Mouse (Mus musculus) CH12.LX (cell line): ENCODE results near the gene Sorcs1. TPM values are rescaled to one million over a fixed set of nuclear protein-coding genes. Genes with fewer than 3 reads are reported as not detected.

Source experiments
- DNase-seq: peaks from one replicate; pipeline ENCODE4 v3.0.0-alpha.2; 2013; ENCODE audit errors: extremely low read depth
- H3K27ac ChIP-seq: 2 replicates; pipeline ENCODE4 v1.5.1; 2012; ENCODE audit warnings: low read depth, mild to moderate bottlenecking, control low read depth, moderate library complexity; ENCODE audit not compliant: insufficient read depth
- H3K27me3 ChIP-seq: replicated peaks from 2 replicates; pipeline ENCODE3; 2012; ENCODE audit warnings: inconsistent platforms
- H3K36me3 ChIP-seq, 2 experiments: replicated peaks in 1 of 2; 2 replicates each; pipeline versions ENCODE3 to v1.6.1; 2012; ENCODE audit warnings: inconsistent platforms in 1 of 2, low read length in 1 of 2, mild to moderate bottlenecking in 1 of 2, mixed read lengths in 1 of 2, moderate library complexity in 1 of 2; ENCODE audit not compliant: control insufficient read depth in 1 of 2, insufficient read depth in 1 of 2
- H3K4me1 ChIP-seq, 2 experiments: 2 replicates each; pipeline ENCODE4 v1.6.1; 2012; ENCODE audit warnings: inconsistent platforms in 1 of 2, moderate library complexity in 1 of 2; ENCODE audit not compliant: insufficient read depth in 2 of 2, control insufficient read depth in 1 of 2
- H3K4me2 ChIP-seq: 2 replicates; pipeline ENCODE4 v1.6.1; 2012; ENCODE audit warnings: low read depth, mild to moderate bottlenecking, control low read depth; ENCODE audit not compliant: poor library complexity, insufficient read depth, severe bottlenecking
- H3K4me3 ChIP-seq, 3 experiments: fragments of 150-350 bp in 1 of 3; sonication (generic) in 1 of 3; replicated peaks in 1 of 3; 2 replicates each; pipeline versions ENCODE3 to v1.5.1; 2011 to 2012; ENCODE audit warnings: low read depth in 2 of 3, low read length in 2 of 3, mild to moderate bottlenecking in 2 of 3, moderate library complexity in 2 of 3, control low read depth in 1 of 3, improper control_type of control experiment in 1 of 3, inconsistent platforms in 1 of 3, mixed read lengths in 1 of 3; ENCODE audit not compliant: poor library complexity in 1 of 3
- H3K79me2 ChIP-seq: replicated peaks from 2 replicates; pipeline ENCODE4 v1.6.1; 2012; ENCODE audit warnings: mild to moderate bottlenecking, moderate library complexity; ENCODE audit not compliant: control insufficient read depth, poor library complexity, insufficient read depth, severe bottlenecking; ENCODE audit errors: extremely low read depth
- H3K9ac ChIP-seq: 2 replicates; pipeline ENCODE4 v1.6.1; 2012; ENCODE audit warnings: low read depth, mild to moderate bottlenecking, control low read depth, moderate library complexity; ENCODE audit not compliant: insufficient read depth
- H3K9me3 ChIP-seq: replicated peaks from 2 replicates; pipeline ENCODE3; 2012; ENCODE audit warnings: low read length, inconsistent platforms, mixed read lengths
- BHLHE40 ChIP-seq: IDR thresholded peaks from 2 replicates; pipeline ENCODE4 v1.6.1; 2011; ENCODE audit warnings: mild to moderate bottlenecking, low read depth, low read length, improper control_type of control experiment
- CHD2 ChIP-seq: IDR thresholded peaks from 2 replicates; pipeline ENCODE4 v1.6.1; 2011; ENCODE audit warnings: low read length, improper control_type of control experiment
- CTCF ChIP-seq, 2 experiments: IDR thresholded peaks in 1 of 2; conservative IDR thresholded peaks in 1 of 2; 2 replicates each; pipeline ENCODE4 v1.5.1; 2011 to 2012; ENCODE audit warnings: low read depth in 2 of 2, low read length in 2 of 2, improper control_type of control experiment in 1 of 2, inconsistent platforms in 1 of 2, mild to moderate bottlenecking in 1 of 2, moderate library complexity in 1 of 2
- E2F4 ChIP-seq: IDR thresholded peaks from 2 replicates; pipeline ENCODE4 v1.6.1; 2011; ENCODE audit warnings: low read depth, low read length, improper control_type of control experiment; ENCODE audit not compliant: insufficient replicate concordance
- ELF1 ChIP-seq: IDR thresholded peaks from 2 replicates; pipeline ENCODE4 v1.6.1; 2014; ENCODE audit warnings: low read depth, mild to moderate bottlenecking, inconsistent platforms, low read length, improper control_type of control experiment
- HCFC1 ChIP-seq: IDR thresholded peaks from 2 replicates; pipeline ENCODE4 v1.6.1; 2012; ENCODE audit warnings: low read depth, mild to moderate bottlenecking, inconsistent platforms, low read length, improper control_type of control experiment
- JUND ChIP-seq: conservative IDR thresholded peaks from 2 replicates; pipeline ENCODE4 v1.6.1; 2011; ENCODE audit warnings: low read depth, low read length, improper control_type of control experiment
- KAT2A ChIP-seq: IDR thresholded peaks from 2 replicates; pipeline ENCODE4 v1.6.1; 2012; ENCODE audit warnings: low read length, improper control_type of control experiment, inconsistent platforms; ENCODE audit not compliant: insufficient replicate concordance
- MAFK ChIP-seq: IDR thresholded peaks from 2 replicates; pipeline ENCODE4 v1.6.1; 2011; ENCODE audit warnings: low read length, improper control_type of control experiment; ENCODE audit not compliant: insufficient replicate concordance
- MAX ChIP-seq: IDR thresholded peaks from 2 replicates; pipeline ENCODE4 v1.6.1; 2011; ENCODE audit warnings: low read length, improper control_type of control experiment
- MAZ ChIP-seq: IDR thresholded peaks from 2 replicates; pipeline ENCODE4 v1.6.1; 2012; ENCODE audit warnings: low read depth, mild to moderate bottlenecking, inconsistent platforms, low read length, improper control_type of control experiment, moderate library complexity
- NELFE ChIP-seq: IDR thresholded peaks from 2 replicates; pipeline ENCODE4 v1.6.1; 2011; ENCODE audit warnings: low read depth, low read length, improper control_type of control experiment
- PAX5 ChIP-seq: IDR thresholded peaks from 2 replicates; pipeline ENCODE4 v1.6.1; 2012; ENCODE audit warnings: low read length, inconsistent platforms, mixed read lengths
- RAD21 ChIP-seq: IDR thresholded peaks from 2 replicates; pipeline ENCODE4 v1.6.1; 2011; ENCODE audit warnings: low read depth, mild to moderate bottlenecking, low read length, improper control_type of control experiment, moderate library complexity
- RCOR1 ChIP-seq: conservative IDR thresholded peaks from 2 replicates; pipeline ENCODE4 v1.6.1; 2012; ENCODE audit warnings: low read depth, mild to moderate bottlenecking, inconsistent platforms, low read length, improper control_type of control experiment
- SIN3A ChIP-seq: IDR thresholded peaks from 2 replicates; pipeline ENCODE4 v1.6.1; 2012; ENCODE audit warnings: low read length, improper control_type of control experiment, inconsistent platforms
- TBP ChIP-seq: conservative IDR thresholded peaks from 2 replicates; pipeline ENCODE4 v1.6.1; 2011; ENCODE audit warnings: low read depth, low read length, improper control_type of control experiment
- TCF12 ChIP-seq: IDR thresholded peaks from 2 replicates; pipeline ENCODE4 v1.6.1; 2014; ENCODE audit warnings: low read depth, mild to moderate bottlenecking, inconsistent platforms, low read length, improper control_type of control experiment
- UBTF ChIP-seq: IDR thresholded peaks from 2 replicates; pipeline ENCODE4 v1.6.1; 2012; ENCODE audit warnings: low read depth, mild to moderate bottlenecking, inconsistent platforms, low read length, improper control_type of control experiment, moderate library complexity
- USF1 ChIP-seq: IDR thresholded peaks from 2 replicates; pipeline ENCODE4 v1.6.1; 2014; ENCODE audit warnings: low read depth, mild to moderate bottlenecking, inconsistent platforms, low read length, improper control_type of control experiment
- USF2 ChIP-seq: conservative IDR thresholded peaks from 2 replicates; pipeline ENCODE4 v1.6.1; 2011; ENCODE audit warnings: low read depth, low read length, improper control_type of control experiment
- dilution Hi-C: fragments of 300-500 bp; cut with MboI; formaldehyde crosslinking; loops from 2 replicates; pipeline ENCODE4 v1.14.3; 2020; ENCODE audit warnings: low sequenced_read_pairs; ENCODE audit not compliant: extremely low pct_unique_long_range_greater_than_20kb, extremely low pct_ligation_motif_present
- in situ Hi-C: fragments of 300-500 bp; cut with MboI; formaldehyde crosslinking; loops from 3 replicates; pipeline ENCODE4 v1.14.3; 2019; ENCODE audit warnings: low sequenced_read_pairs, low pct_ligation_motif_present, low pct_unique_long_range_greater_than_20kb, mixed read lengths
- polyA plus RNA-seq: library from polyadenylated mRNA; unstranded; fragments of >175 nt; gene quantifications from 2 replicates; pipeline ENCODE4 v1.2.1, GENCODE M21; 2012; ENCODE audit warnings: low read depth; ENCODE audit not compliant: insufficient read length
- total RNA-seq, 2 experiments: library from RNA; depleted of rRNA; stranded (reverse); fragments of 300-350 nt in 1 of 2; fragments of >200 nt in 1 of 2; gene quantifications; 2 replicates each; pipeline ENCODE4 v1.2.3; 2012 to 2014

The Sorcs1 gene
- total RNA-seq (2012; rRNA removed) (under 0.01 and 0.08 TPM in 2 replicates), total RNA-seq (2014; rRNA removed) (not detected in 2 replicates), polyA plus RNA-seq (not detected in 2 replicates)

DNA sequence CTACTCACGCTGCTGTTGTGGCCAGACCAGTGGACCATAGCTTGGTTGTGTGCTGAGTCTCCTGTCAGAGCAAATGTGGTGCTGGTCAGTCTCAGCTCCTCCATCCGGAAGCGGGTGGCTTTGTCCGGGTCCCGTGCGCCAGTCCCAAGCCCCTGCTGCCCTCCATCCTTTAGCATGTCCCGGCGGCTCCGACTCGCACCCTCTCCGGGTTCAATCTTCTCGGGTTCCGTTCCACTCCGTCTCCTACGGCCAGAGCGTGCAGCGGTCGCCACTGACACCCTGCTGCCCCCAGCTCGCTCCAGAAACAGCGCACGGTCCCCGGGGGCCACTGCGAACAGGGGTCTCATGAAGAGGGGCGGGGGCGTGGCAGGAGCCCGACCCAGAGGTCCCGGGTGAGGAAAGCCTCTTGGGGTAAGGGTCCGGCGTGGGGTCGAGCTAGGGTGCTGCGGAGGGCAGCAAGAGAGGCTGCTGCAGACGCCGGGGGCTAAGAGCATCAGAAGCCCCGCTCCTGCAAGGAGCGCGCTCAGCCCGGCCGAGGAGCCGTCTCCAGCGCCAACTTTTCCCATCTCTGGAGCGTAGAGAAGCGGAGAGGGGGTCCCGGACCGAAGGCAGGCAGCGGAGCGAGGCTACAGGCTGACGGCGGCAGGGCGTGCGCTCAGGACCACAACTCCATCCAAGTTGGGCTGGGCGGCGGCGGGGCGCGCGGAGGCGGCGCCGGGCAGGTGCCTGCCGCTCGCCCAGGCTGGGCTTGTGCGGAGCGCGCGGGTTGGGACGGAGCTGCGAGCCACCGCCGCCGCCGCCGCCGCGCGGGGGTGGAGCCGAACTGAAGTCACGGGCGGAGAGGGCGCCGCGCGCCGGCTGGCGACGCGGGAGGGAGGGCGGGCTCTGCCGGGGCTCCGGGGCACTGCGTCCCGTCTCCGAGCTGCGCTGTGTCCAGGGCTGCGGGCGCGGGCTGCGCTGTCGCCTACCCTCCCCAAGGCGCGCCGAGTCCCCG is at the start of gene Sorcs1:
TSS of gene Sorcs1 (minus strand) at position 744 of the 994 bp plus-strand sequence.
- Histone ChIP-seq H3K9me3 (peaks cover 62% of the 10 kb centered on the region), H3K36me3 (no peaks in the 10 kb centered on the region), H3K79me2 (no peaks in the 10 kb centered on the region), H3K4me2 (no peak within 1 kb of the TSS), H3K9ac (no peak within 1 kb of the TSS), H3K27me3 (no peaks in the 10 kb centered on the region), H3K4me1 (no peaks in the 10 kb centered on the region), H3K27ac (no peak within 1 kb of the TSS), H3K4me3 (no peak within 1 kb of the TSS)
- TF ChIP-seq NELFE = no peak
- TF ChIP-seq USF1 = no peak
- TF ChIP-seq TCF12 = no peak
- TF ChIP-seq JUND = no peak
- TF ChIP-seq KAT2A = no peak
- TF ChIP-seq RCOR1 = no peak
- no peak for TF ChIP-seq MAZ
- TF ChIP-seq CTCF (conservative IDR thresholded peaks at IDR 0.05 in 1 of 2, IDR thresholded peaks at IDR 0.05 in 1 of 2; ENCODE audit: low read depth in 2 of 2, low read length in 2 of 2) = no peak
- TF ChIP-seq BHLHE40 = no peak
- no peak for TF ChIP-seq ELF1
- no peak for TF ChIP-seq HCFC1
- no peak for TF ChIP-seq TBP
- no peak for TF ChIP-seq PAX5
- no peak for TF ChIP-seq SIN3A
- TF ChIP-seq MAX = no peak
- TF ChIP-seq E2F4 = no peak
- DNase-seq = no peak
- dilution Hi-C loops (no loop called here), in situ Hi-C loops (no loop called here)

DNA sequence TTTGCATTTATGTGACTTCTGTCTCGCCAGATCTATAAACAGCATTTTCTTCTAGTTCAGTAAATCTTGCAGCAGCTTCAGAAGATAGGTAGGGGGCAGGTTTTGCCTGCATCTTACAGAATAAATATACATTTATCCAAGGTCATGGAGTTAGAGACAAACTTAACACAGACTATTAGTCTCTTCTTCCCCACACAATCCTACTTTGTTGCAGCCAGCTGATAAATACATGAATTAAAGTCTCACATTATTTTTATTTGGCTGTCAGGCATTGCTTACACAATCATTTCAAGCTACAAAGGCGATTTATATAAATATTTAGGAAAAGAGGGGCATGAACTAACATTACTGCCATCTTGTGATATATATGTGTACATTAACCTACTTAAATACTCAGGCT is 4.8 kb upstream of the Sorcs1 start:
- Histone ChIP-seq H3K9me3 (peaks cover 38% of the 10 kb centered on the region), H3K79me2 (no peaks in the 10 kb centered on the region), H3K27me3 (no peaks in the 10 kb centered on the region), H3K4me1 (no peaks in the 10 kb centered on the region), H3K27ac (no peak overlapping the region), H3K9ac (no peak overlapping the region), H3K36me3 (no peaks in the 10 kb centered on the region), H3K4me3 (no peak overlapping the region), H3K4me2 (no peak overlapping the region)
- DNase-seq = no peak
- dilution Hi-C loops (no loop called here), in situ Hi-C loops (no loop called here)
- TF ChIP-seq RAD21 = no peak
- no peak for TF ChIP-seq MAFK
- no peak for TF ChIP-seq USF2
- TF ChIP-seq CHD2 = no peak
- no peak for TF ChIP-seq RCOR1
- no peak for TF ChIP-seq UBTF
